ENCODE assay signal across 7 mouse cellular contexts in genomic region chr11:96463986-96464715, GRCm38 (mm10). TPM values are rescaled to one million over a fixed set of nuclear protein-coding genes. Genes with fewer than 3 reads are reported as not detected.
A peak's percentile ranks its signal among the peaks of the same experiment; 100 is the strongest.
DNase-seq lines count a peak whose midpoint lies in the region; ATAC-seq lines count a peak whose summit lies in the region.

Gene Skap1 (plus strand): TSS chr11:96464593.

- H3K9me3 ChIP-seq in lung, embryonic 15.5 days, result no peaks in the 10 kb centered on the region
- no peaks in the 10 kb centered on the region for H3K9me3 ChIP-seq in embryonic facial prominence, embryonic 13.5 days
- H3K9me3 ChIP-seq in neural tube, embryonic 13.5 days, result no peaks in the 10 kb centered on the region

- H3K9ac ChIP-seq in lung, embryonic 15.5 days, result peak within 1 kb of the TSS; percentile 6; the same call in 1 of the 2 replicates
- H3K9ac ChIP-seq in embryonic facial prominence, embryonic 13.5 days, result no peak within 1 kb of the TSS
- peak within 1 kb of the TSS; percentile 66 for H3K9ac ChIP-seq in neural tube, embryonic 13.5 days

- peak within 1 kb of the TSS; percentile 36 for H3K4me3 ChIP-seq in lung, embryonic 15.5 days
- peak within 1 kb of the TSS; percentile 32 for H3K4me3 ChIP-seq in embryonic facial prominence, embryonic 13.5 days
- H3K4me3 ChIP-seq in neural tube, embryonic 13.5 days, result peak within 1 kb of the TSS; percentile 39

- 11% methylated on average over 41 of the region's 42 CpGs for WGBS in lung, embryonic 15.5 days
- 4% methylated on average over 39 of the region's 42 CpGs for WGBS in embryonic facial prominence, embryonic 13.5 days
- 6% methylated on average over 36 of the region's 42 CpGs for WGBS in neural tube, embryonic 13.5 days

- intact Hi-C loops in left cerebral cortex, postnatal 14 days (cut with DNase I), result no loop called here

- no peaks in the 10 kb centered on the region for H3K36me3 ChIP-seq in lung, embryonic 15.5 days
- no peaks in the 10 kb centered on the region for H3K36me3 ChIP-seq in embryonic facial prominence, embryonic 13.5 days
- H3K36me3 ChIP-seq in neural tube, embryonic 13.5 days, result no peaks in the 10 kb centered on the region

- H3K4me2 ChIP-seq in lung, embryonic 15.5 days, result peak within 1 kb of the TSS; percentile 77
- H3K4me2 ChIP-seq in embryonic facial prominence, embryonic 13.5 days, result peak within 1 kb of the TSS; percentile 63
- peak within 1 kb of the TSS; percentile 69 for H3K4me2 ChIP-seq in neural tube, embryonic 13.5 days

- H3K4me1 ChIP-seq in lung, embryonic 15.5 days, result peaks cover 30% of the 10 kb centered on the region
- peaks cover 11% of the 10 kb centered on the region; the same call in 1 of the 2 replicates for H3K4me1 ChIP-seq in embryonic facial prominence, embryonic 13.5 days
- peaks cover 44% of the 10 kb centered on the region for H3K4me1 ChIP-seq in neural tube, embryonic 13.5 days (replicated peaks)

- DNase-seq in lung, postnatal 36 days, result no peak
- peak; percentile 37 for DNase-seq in kidney, postnatal 14 days
- no peak for DNase-seq in cerebellum, postnatal 4 days (ENCODE audit: low spot score in 2 of 2)
- no peak for DNase-seq in left cerebral cortex, postnatal 14 days (ENCODE audit: low spot score in 2 of 2)

- no peak within 1 kb of the TSS for H3K27ac ChIP-seq in lung, embryonic 15.5 days
- no peak within 1 kb of the TSS for H3K27ac ChIP-seq in embryonic facial prominence, embryonic 13.5 days
- 0 out of 2 replicates have a peak within 1 kb of the TSS, but pooled peaks have one; percentile 9 for H3K27ac ChIP-seq in neural tube, embryonic 13.5 days (replicated peaks)

- H3K27me3 ChIP-seq in lung, embryonic 15.5 days, result peaks cover 44% of the 10 kb centered on the region
- peaks cover 65% of the 10 kb centered on the region for H3K27me3 ChIP-seq in embryonic facial prominence, embryonic 13.5 days
- peaks cover 21% of the 10 kb centered on the region for H3K27me3 ChIP-seq in neural tube, embryonic 13.5 days

- ATAC-seq in lung, embryonic 15.5 days (ENCODE audit: borderline replicate concordance, extremely low read depth, low FRiP score, low TSS enrichment), result no peak
- ATAC-seq in embryonic facial prominence, embryonic 13.5 days (ENCODE audit: insufficient number of reproducible peaks, insufficient read depth, low FRiP score, low TSS enrichment, low read depth), result no peak
- no peak for ATAC-seq in neural tube, embryonic 13.5 days (ENCODE audit: low read depth)

RNA-seq across cellular contexts. Expression of gene Skap1, which starts in this region (rescaled TPM):
- polyA plus RNA-seq in lung, embryonic 15.5 days (2015; fragmentation: Nextera tagmentation; extraction: Ambion mirVana), result 1.6 and 6.6 TPM in 2 replicates
- polyA plus RNA-seq in embryonic facial prominence, embryonic 13.5 days (2015; fragmentation: Nextera tagmentation; extraction: Ambion mirVana), result 0.49 and 0.61 TPM in 2 replicates
- polyA plus RNA-seq in neural tube, embryonic 13.5 days (2015; fragmentation: Nextera tagmentation; extraction: Ambion mirVana), result 7.9 and 9.0 TPM in 2 replicates
- total RNA-seq in left cerebral cortex, postnatal 14 days (2021), result 1 to 10 TPM; 2.2 to 2.4 TPM
